Mouse (Mus musculus) embryonic stem cell, embryonic (primary cell): ENCODE measurements at regions not wholly inside any gene's neighbourhood (a gene's known extent, or its start where the extent isn't known, plus 50 kb on each side); places are given as distances from the start of the nearest gene placed in this dataset.

Experiments
- CTCF ChIA-PET, 4 experiments: fragments of 300-600 bp in 2 of 4; fragments of 350-600 bp in 2 of 4; sonication (Branson Sonifier 250); formaldehyde crosslinking; loops; one replicate each; lab custom pipeline; 2022; ENCODE audit warnings: inconsistent platforms in 2 of 4; lab: Charles Lee
- POLR2A ChIA-PET, 4 experiments: fragments of 300-600 bp in 2 of 4; fragments of 350-600 bp in 2 of 4; sonication (Branson Sonifier 250); formaldehyde crosslinking; loops; one replicate each; lab custom pipeline; 2022; ENCODE audit warnings: antibody characterized with exemption in 4 of 4, inconsistent platforms in 1 of 4; lab: Charles Lee

DNA sequence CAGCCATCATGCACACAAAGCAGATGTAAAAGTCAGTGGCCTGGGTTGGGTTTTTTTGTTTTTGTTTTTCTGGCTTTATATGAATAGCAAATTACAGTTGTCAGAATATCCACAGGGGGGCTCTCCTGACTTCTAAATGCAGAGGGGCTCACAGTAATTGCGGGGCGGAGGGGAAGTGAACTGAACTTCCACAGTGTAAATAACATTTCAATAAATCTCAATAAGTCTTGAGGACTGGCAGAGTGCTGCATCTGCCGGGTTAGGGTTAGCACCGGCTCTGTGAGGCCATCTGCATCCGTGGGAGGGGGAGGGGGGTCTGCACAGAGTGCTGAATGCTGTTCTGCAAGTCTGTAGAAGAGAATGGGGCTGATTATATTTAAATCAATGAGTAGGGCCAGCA lies 50.3 kb upstream of the Arl4c start:
- CTCF ChIA-PET, result interaction anchor here (0.7 to 2.6 kb wide), 6 partner anchors 13 to 448 kb away, joined by 3 to 10 read pairs (median 4); no protein-coding TSS in a partner anchor

DNA sequence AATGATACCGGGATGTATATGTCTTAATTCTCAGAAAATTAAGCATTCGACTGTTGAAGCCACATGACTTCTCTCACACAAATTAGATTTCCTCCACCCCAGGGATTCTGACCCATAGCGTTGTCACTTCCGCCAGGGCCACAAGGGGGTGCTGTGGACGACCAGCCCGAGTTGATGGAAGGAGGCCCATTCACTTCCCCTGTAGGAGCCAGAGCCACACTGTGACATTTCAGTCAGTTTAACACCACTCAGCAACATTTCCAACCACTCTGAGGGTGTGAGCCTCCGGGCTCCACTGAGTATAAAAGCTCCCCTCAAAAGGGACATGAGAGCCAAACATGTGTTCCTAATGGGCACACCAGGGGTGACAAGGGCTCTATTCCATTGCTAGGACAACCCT lies 54.6 kb upstream of the Arl4c start:
- ChIA-PET CTCF (interaction anchor here in 1 of 4 experiments (2.0 kb wide), 1 partner anchor 14 kb away, joined by 4 read pairs; no protein-coding TSS in a partner anchor), POLR2A (interaction anchor here in 2 of 4 experiments (0.6 to 4.9 kb wide), 10 partner anchors 11 to 435 kb away, joined by 3 to 23 read pairs (median 4); partner anchors contain the start of gene Sh3bp4 (in 1 of the 2))

More for the DNA sequence above, 50.3 kb upstream of the Arl4c start:
- POLR2A ChIA-PET, result interaction anchor here in 2 of 4 experiments (0.7 to 2.9 kb wide), 7 partner anchors 8 to 437 kb away, joined by 3 to 11 read pairs (median 6); partner anchors contain the start of gene Sh3bp4 (in 1 of the 2)

GRCm38 (mm10) chr1:88757162-88757561 lies 55.1 kb upstream of the Arl4c start:
- ChIA-PET POLR2A (interaction anchor here in 2 of 4 experiments (1.1 to 4.9 kb wide), 7 partner anchors 17 to 434 kb away, joined by 3 to 23 read pairs (median 5); partner anchors contain the start of gene Sh3bp4 (in 2 of the 2)), CTCF (interaction anchor here in 2 of 4 experiments (0.7 to 2.0 kb wide), 2 partner anchors 15 to 438 kb away, joined by 3 to 4 read pairs; no protein-coding TSS in a partner anchor)

- ChIA-PET POLR2A (interaction anchor here in 2 of 4 experiments (1.1 to 4.9 kb wide), 7 partner anchors 17 to 434 kb away, joined by 3 to 23 read pairs (median 5); partner anchors contain the start of gene Sh3bp4 (in 2 of the 2)), CTCF (interaction anchor here in 2 of 4 experiments (0.7 to 2.0 kb wide), 2 partner anchors 15 to 438 kb away, joined by 3 to 4 read pairs; no protein-coding TSS in a partner anchor)
These were observed 55.7 kb upstream of the Arl4c start for GRCm38 (mm10) chr1:88757746-88758145.

DNA sequence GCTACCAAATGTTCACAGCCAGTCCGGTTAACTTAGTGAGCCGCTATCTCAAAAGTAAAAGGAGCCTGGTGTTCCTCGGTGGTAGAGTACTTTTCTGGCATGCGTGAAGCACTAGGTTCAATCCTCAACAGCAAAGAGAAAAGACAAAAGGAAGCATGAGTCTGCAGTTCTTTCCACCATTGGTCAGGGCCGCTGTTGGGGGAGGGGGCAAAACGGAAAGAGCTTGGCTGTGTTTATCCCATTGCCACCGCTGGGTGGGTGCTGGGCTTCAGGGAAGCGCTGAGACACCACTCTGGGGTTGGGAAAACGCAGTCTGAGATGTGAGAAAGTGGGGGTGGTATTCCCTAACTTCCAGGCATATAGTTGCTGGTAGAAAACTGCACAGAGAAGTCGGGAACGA lies 58.6 kb upstream of the Arl4c start:
- ChIA-PET CTCF (interaction anchor here (0.6 to 1.8 kb wide), 10 partner anchors 9 to 435 kb away, joined by 3 to 11 read pairs (median 4); partner anchors contain the start of gene Sh3bp4 (in 1 of the 4)), POLR2A (interaction anchor here (0.7 to 4.9 kb wide), 43 partner anchors 8 to 435 kb away, joined by 3 to 23 read pairs (median 4); partner anchors contain the start of gene Sh3bp4 (in 3 of the 4))

GRCm38 (mm10) chr1:88761121-88761520 lies 59.1 kb upstream of the Arl4c start:
- POLR2A ChIA-PET, result interaction anchor here (0.7 to 4.9 kb wide), 42 partner anchors 9 to 435 kb away, joined by 3 to 23 read pairs (median 4); partner anchors contain the start of gene Sh3bp4 (in 3 of the 4)
- CTCF ChIA-PET, result interaction anchor here in 3 of 4 experiments (0.6 to 1.6 kb wide), 9 partner anchors 8 to 435 kb away, joined by 3 to 11 read pairs (median 4); partner anchors contain the start of gene Sh3bp4 (in 1 of the 3)

GRCm38 (mm10) chr1:88763725-88764364 lies 61.8 kb upstream of the Arl4c start:
- CTCF ChIA-PET, result interaction anchor here in 2 of 4 experiments (0.6 to 1.0 kb wide), 2 partner anchors 37 to 428 kb away, joined by 3 read pairs; no protein-coding TSS in a partner anchor
- POLR2A ChIA-PET, result interaction anchor here (0.5 to 2.2 kb wide), 10 partner anchors 10 to 427 kb away, joined by 3 to 6 read pairs (median 4); partner anchors contain the start of gene Sh3bp4 (in 3 of the 4)

DNA sequence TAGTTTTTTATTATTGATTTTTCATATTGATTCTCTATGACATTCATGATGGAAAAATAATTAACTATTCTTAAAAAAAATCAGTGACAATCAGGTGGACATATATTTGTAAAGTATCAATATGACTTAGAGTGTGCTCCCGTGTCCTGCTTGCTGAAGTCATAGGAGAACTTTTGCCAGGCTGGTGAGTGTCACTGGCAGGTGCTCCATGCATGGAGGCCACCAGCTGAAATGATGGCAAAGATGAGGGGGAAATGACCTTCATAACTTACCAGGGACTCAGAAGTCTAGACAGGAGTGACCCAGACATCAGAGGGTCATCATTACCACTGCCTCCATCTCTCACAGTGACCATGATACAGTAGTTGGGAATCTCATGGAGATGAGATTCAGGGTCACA lies 62.5 kb upstream of the Arl4c start:
- POLR2A ChIA-PET, result interaction anchor here in 1 of 4 experiments (1.4 to 2.2 kb wide), 4 partner anchors 9 to 305 kb away, joined by 3 to 6 read pairs (median 4); partner anchors contain the start of gene Sh3bp4
- CTCF ChIA-PET, result interaction anchor here in 1 of 4 experiments (0.8 kb wide), 1 partner anchor 10 kb away, joined by 3 read pairs; no protein-coding TSS in a partner anchor

DNA sequence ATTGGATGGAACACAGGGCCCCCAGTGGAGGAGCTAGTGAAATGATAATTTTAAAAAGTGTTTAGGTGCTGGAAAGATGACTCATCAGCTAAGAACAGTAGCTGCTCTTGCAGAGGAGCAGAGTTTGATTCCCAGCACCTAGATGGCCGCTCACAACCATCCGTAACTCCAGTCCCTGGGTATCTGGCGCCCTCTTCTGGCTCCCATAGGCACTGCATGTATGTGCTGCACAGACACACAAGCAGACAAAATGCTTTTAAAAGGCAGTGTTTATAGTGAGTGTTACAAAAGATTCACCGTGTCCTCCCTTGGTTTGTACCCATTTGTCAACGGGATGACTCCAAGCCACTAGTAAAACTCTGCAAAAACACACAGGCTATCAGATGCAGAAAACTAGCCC lies 75.0 kb upstream of the Arl4c start:
- ChIA-PET CTCF (interaction anchor here in 1 of 4 experiments (0.6 kb wide), 1 partner anchor 21 kb away, joined by 3 read pairs; no protein-coding TSS in a partner anchor), POLR2A (interaction anchor here in 1 of 4 experiments (0.9 to 1.2 kb wide), 2 partner anchors 9 to 27 kb away, joined by 3 to 4 read pairs; no protein-coding TSS in a partner anchor)

GRCm38 (mm10) chr1:88780262-88780661 lies 78.2 kb upstream of the Arl4c start:
- POLR2A ChIA-PET, result interaction anchor here in 2 of 4 experiments (0.6 to 2.4 kb wide), 12 partner anchors 10 to 254 kb away, joined by 3 to 10 read pairs (median 4); no protein-coding TSS in a partner anchor
- CTCF ChIA-PET, result interaction anchor here (0.6 to 1.0 kb wide), 6 partner anchors 20 to 1280 kb away, joined by 3 to 4 read pairs (median 3); no protein-coding TSS in a partner anchor

- ChIA-PET CTCF (no interaction called here), POLR2A (interaction anchor here in 1 of 4 experiments (1.6 kb wide), 1 partner anchor 9 kb away, joined by 3 read pairs; no protein-coding TSS in a partner anchor)
These were observed 81.1 kb upstream of the Arl4c start for GRCm38 (mm10) chr1:88783083-88783482.

- ChIA-PET POLR2A (interaction anchor here in 1 of 4 experiments (1.1 kb wide), 1 partner anchor 9 kb away, joined by 3 read pairs; no protein-coding TSS in a partner anchor), CTCF (interaction anchor here in 2 of 4 experiments (0.6 to 1.6 kb wide), 3 partner anchors 8 to 407 kb away, joined by 4 to 6 read pairs (median 4); no protein-coding TSS in a partner anchor)
These were observed 83.0 kb upstream of the Arl4c start for GRCm38 (mm10) chr1:88784866-88785620.

GRCm38 (mm10) chr1:88786066-88786465 lies 84.0 kb upstream of the Arl4c start:
- ChIA-PET CTCF (no interaction called here), POLR2A (interaction anchor here in 1 of 4 experiments (1.1 kb wide), 1 partner anchor 10 kb away, joined by 3 read pairs; no protein-coding TSS in a partner anchor)

DNA sequence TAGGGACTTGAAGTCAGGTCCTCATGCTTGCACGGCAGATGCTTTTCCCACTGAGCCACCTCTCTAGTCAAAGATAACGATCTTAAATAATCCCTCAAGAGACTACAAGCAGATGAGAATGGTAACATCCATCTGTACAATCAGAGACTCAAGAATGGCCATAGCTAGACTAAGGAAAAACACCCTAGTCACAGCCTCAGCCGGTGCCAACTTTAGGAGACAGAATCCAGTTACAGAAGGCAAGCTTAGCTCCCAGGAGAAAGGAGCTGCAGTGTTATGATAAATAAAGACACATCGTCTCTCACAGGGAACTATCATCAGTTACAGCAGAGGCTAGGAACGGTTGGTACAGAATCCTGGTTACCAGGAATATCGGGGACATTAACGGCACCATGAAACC lies 88.7 kb upstream of the Arl4c start:
- ChIA-PET POLR2A (no interaction called here), CTCF (no interaction called here)

DNA sequence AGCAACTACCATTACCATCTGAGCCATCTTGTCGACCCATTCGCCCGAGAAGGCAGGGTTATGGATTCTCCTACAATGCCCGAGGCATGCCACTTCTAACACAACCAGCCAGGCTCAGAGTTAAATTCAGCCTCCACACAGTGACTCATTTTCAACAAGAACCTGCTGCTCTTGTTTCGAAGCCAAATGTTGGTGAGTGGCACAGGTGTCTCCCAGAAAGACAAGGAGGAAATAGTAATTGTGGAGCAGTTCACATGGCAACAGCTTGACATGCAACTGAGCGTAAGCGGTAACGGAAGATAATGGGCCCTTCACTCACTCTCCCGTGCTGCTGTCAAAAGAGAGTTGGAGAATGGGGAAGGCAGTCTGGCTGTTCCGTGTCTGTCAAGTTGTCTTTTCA lies 92.9 kb upstream of the Arl4c start:
- POLR2A ChIA-PET, result interaction anchor here in 1 of 4 experiments (1.0 to 2.0 kb wide), 2 partner anchors 10 to 21 kb away, joined by 3 to 10 read pairs; no protein-coding TSS in a partner anchor
- CTCF ChIA-PET, result interaction anchor here in 1 of 4 experiments (1.0 kb wide), 1 partner anchor 396 kb away, joined by 3 read pairs; no protein-coding TSS in a partner anchor

- POLR2A ChIA-PET, result interaction anchor here in 2 of 4 experiments (0.9 to 2.7 kb wide), 7 partner anchors 8 to 332 kb away, joined by 3 to 9 read pairs (median 3); no protein-coding TSS in a partner anchor
- CTCF ChIA-PET, result interaction anchor here in 1 of 4 experiments (1.0 kb wide), 1 partner anchor 393 kb away, joined by 3 read pairs; no protein-coding TSS in a partner anchor
These were observed 96.5 kb upstream of the Arl4c start for GRCm38 (mm10) chr1:88798473-88798872.

DNA sequence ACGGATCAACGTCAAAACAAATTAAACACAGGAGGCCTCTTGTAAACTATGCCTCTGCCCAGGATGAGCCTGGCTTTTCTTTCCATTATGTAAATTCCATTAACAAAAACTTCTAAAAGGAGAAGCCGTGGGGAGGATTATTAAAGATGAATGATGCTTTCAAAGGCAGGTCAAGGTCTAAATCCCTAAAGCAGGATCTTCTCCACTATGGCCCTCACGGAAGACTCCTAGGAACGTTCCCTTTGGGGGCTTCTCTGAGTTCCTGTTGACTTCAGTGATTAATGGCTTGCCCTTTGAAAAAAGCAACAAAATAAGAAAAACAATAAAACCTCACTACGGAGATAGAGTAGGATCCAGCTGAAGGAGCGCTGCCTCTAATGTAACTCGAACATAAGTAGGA lies 96.9 kb upstream of the Arl4c start:
- POLR2A ChIA-PET, result interaction anchor here in 2 of 4 experiments (0.9 to 2.7 kb wide), 5 partner anchors 11 to 332 kb away, joined by 3 to 9 read pairs (median 4); no protein-coding TSS in a partner anchor
- CTCF ChIA-PET, result interaction anchor here in 1 of 4 experiments (1.0 kb wide), 1 partner anchor 392 kb away, joined by 3 read pairs; no protein-coding TSS in a partner anchor
